Mouse (Mus musculus): ENCODE measurements around the gene Stam2.

Gene Stam2

DNA sequence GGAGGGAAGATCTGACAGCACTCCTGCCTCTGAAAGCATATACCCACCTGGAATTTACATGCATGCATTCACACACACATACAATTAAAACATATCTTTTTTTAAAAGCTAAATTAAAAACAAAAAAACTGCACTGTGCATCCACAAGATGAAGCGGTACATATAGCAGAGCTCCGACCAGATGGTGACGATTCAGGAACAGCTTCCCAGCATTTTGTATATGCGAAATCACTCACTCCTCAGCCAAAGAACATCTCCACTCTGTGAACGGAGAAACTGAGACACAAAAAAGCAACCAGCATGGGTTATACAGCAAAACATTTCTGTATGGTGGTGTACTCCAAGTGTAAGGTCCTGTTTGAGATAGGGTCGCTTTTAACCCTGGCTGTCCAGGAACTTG is 11.2 kb downstream of the Stam2 start:
- no peak for DNase-seq (ENCODE audit: low read depth, low spot score)

- no peak for DNase-seq (ENCODE audit: low read depth, low spot score)
These were observed 21.7 kb downstream of the Stam2 start for GRCm38 (mm10) chr2:52720231-52721025.

- DNase-seq (ENCODE audit: low read depth, low spot score), result no peak
These were observed 25.0 kb downstream of the Stam2 start for GRCm38 (mm10) chr2:52717076-52717475.

GRCm38 (mm10) chr2:52715538-52715937 is 26.5 kb downstream of the Stam2 start:
- no peak for DNase-seq (ENCODE audit: low read depth, low spot score)

GRCm38 (mm10) chr2:52714111-52714510 is 28.0 kb downstream of the Stam2 start:
- no peak for DNase-seq (ENCODE audit: low read depth, low spot score)

DNA sequence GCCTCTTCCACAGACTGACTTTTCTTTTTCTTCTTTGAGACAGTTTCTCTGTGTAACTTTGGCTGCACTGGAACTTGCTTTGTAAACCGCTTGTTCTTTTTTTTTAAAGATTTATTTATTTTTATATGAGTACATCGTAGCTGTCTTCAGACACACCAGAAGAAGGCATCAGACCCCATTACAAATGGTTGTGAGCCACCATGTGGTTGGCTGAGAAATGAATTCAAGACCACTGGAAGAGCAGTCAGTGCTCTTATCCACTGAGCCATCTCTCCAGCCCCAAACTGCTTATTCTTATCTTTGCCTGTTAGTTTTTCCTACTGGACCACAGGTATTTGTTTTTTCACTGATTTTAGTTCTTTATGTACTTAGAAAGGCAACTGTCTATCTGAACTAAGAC is 31.3 kb downstream of the Stam2 start:
- DNase-seq (ENCODE audit: low read depth, low spot score), result no peak

- no peak for DNase-seq (ENCODE audit: low read depth, low spot score)
These were observed 32.7 kb downstream of the Stam2 start for GRCm38 (mm10) chr2:52709417-52709816.

DNA sequence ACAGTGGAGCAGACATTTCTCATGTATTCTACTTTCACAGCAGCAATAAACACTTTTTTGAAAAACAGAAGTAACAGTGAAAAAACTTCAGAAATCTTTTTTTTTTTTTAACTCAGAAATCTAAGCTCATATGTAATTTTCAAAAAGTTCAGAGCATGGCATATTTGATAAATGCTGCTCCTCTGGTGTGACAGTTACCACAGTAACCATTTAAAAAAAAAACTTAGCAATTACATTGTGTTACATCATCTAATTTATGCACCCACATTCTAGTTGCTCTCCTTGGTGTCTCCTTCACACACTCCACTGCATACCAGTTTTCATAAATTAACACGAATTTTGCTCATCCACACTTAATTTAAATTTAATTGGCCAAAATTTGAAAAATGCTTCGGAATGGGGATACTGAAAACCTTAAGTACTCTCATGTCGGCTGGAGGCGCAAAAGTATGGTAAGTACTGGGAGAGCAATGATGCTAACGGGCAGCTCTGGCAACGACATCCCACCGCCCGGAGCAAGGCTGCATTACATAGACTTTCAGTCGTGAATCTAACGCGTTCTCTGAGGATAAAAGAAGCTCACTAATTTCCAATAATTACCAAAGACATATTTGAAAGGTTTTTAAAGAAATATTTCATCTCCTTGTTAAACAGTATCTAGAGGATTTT is 40.6 kb downstream of the Stam2 start:
- no peak for DNase-seq (ENCODE audit: low read depth, low spot score)

- peak; percentile 55 for DNase-seq (ENCODE audit: low read depth, low spot score)
These were observed 41.7 kb downstream of the Stam2 start for GRCm38 (mm10) chr2:52700352-52700751.

GRCm38 (mm10) chr2:52694604-52695003 is 47.5 kb downstream of the Stam2 start:
- DNase-seq (ENCODE audit: low read depth, low spot score), result no peak

GRCm38 (mm10) chr2:52691745-52692144 is 50.3 kb downstream of the Stam2 start:
- DNase-seq (ENCODE audit: low read depth, low spot score), result peak; percentile 33

DNA sequence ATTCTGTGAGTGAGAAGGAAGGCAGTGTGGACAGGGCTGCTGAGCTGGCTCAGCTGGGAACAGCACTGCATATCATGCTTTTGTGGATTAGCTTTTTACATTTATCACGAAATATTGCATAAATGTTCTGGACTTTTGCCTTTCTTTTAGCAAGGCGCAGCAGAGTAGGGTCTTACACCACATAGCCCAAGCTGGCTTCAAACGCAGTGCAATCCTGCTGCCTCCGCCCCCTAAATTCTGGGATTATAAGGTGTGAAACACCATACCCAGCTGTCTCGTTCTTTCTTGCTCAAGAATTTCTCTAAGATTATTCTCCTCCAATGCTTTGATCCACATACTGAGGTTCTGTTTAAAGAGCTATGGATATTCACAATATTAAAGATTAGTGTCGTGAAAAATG is 55.5 kb downstream of the Stam2 start:
- no peak for DNase-seq (ENCODE audit: low read depth, low spot score)

DNA sequence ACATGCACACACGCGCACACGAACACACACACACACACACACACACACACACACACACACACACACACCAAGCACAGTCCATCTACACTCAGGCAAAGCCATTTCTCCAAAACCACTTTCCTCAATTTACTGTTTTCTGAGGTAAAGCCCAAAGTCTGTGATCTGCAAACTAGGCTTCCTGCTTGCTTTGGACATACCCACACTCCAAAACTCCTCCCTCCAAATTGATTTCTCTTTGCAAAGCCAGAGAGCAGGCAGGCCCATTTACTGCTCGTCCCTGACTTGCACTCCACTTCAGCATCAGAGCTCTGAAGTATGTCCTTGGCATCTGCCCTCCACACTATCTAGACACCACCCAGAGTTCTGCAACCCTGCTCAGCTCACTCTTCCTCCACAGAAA is 64.5 kb downstream of the Stam2 start:
- DNase-seq (ENCODE audit: low read depth, low spot score), result no peak

DNA sequence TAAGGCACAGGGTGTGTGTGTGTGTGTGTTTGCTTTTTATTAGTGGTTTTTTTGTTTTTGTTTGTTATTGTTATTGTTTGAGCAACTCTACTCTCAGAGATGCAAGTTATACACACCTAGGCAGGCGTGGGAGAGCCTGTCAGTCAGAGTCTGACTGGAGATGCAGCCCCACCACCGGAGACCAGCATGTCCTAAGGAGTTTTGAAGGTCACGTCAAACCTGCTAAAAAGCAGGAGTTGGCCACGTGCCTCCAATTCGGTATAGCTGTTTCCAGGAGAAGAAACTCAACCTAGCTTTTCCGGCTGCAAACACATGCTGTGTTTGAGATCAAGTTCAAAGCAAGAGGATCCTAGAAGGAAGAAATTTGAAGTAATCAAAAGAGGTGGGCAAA is 65.2 kb downstream of the Stam2 start:
- DNase-seq (ENCODE audit: low read depth, low spot score), result peak; percentile 11

DNA sequence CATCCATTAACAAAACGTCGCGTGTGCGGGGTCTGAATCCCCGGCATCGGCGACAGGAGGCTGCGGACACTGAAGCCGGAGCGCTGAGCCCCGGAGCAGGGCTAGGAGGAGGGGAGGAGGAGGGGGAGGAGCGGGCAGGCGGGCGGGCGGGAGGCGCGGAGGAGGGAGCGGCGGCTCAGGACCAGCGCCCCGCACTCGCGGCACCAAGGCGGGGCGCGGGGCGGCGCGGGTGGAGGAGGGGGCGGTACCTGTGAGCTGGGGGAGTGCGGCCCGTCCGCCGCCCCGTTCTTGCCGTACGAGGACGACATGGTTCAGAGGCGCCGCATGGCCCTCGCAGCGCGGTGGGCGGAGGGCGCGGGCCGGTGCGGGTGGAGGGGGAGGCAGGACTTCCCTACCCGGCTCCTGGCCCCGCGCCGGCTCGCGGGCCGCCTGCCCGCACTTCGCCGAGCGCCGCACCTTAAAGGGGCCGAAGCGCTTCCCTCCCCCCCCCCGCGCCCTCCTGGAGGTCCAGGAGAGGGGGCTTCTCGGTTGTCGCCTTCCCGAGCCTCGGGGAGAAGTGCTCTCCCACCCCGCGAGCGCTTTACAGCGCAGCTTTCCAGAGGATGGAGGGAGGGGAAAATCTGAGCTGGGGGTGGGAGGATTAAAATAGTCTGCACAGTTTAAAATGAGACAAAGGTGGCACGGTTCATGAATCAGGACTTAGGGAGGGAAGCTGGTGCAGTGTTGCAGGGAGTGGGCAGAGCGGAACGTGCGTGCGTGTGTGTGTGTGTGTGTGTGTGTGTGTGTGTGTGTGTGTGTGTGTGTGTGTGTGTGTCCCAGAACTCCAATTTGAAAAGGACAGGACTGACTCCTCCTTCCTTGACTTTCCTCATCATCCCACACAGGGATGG is 65.8 kb downstream of the Stam2 start, which contains the start of gene Cacnb4:
Gene Cacnb4 (minus strand): TSS at position 809 of the 890 bp plus-strand sequence.
- DNase-seq (ENCODE audit: low read depth, low spot score), result peak; percentile 44

DNA sequence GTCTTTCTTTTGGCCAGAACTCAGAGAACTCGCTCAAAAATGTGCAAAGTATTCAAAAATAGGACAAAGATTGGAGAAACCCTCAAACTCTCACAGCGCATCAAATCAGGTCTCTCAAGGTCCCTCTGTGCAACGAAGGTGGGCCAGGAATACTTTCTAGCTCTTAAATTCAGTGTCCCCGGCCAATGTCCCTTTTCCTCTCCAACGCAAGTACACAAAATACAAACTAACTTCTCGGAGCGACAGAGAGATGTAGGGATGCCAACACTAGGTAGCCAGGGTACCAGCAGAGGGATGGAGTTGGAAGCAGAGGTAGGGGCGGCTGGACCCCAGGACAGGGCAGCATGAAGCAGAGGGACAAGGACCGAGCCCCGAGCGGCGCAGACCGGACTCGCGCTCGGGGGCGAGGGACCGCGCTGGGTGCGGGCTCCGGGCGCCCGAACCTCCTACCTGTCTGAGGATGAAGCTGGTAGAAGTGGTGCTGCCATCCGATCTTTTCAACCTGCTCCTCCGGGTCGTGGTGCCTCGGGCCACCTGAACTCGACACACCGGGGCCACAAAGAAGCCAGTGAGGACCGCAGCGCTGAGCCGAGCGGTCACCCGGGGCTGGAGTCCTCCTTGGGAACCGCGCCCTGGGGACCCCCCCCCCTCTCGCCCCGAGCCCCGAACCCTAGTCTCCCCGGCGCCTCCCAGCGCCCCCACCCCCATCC is 66.6 kb downstream of the Stam2 start:
- peak; percentile 7 for DNase-seq (ENCODE audit: low read depth, low spot score)

DNA sequence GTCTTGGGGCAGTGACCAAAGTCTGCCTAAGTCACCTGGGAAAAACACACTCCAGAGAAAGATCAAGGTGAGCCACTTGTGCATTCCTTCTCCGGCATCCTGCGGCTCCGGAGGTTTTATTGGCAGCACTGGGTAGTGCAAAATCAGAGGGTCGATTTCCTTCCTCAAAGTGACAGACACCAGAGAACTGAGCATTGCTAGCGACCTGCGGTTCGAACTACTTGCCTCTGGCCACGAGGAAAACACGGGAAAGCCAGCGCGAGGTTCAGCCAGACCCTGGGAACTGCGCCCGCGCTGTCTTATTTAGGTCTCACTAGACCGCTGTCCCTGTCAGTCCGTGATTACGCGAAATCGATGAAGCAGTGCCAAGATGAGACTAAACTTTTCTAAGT is 67.2 kb downstream of the Stam2 start:
- DNase-seq (ENCODE audit: low read depth, low spot score), result peak; percentile 19

- no peak for DNase-seq (ENCODE audit: low read depth, low spot score)
These were observed 68.9 kb downstream of the Stam2 start for GRCm38 (mm10) chr2:52673172-52673571.

GRCm38 (mm10) chr2:52670733-52671132 is 71.3 kb downstream of the Stam2 start:
- no peak for DNase-seq (ENCODE audit: low read depth, low spot score)

DNA sequence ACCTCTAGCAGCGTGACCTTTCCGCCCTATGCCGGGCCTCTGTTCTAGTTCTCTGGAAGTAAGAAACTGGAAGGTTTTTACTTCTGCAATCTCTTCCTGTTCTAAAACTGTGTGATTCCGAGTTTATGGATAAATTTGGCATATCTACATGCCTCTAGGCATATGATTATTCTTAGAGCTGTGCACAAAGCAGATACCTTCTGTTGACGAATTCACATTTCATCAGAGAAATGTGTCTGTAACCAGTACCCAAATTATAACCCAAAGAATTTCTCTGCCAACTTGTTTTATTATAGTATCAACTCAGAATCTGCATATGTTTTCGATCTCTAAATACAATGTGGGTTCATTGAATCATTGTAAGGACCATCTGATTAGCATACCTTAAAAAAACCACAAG is 73.6 kb downstream of the Stam2 start:
- no peak for DNase-seq (ENCODE audit: low read depth, low spot score)

- no peak for DNase-seq (ENCODE audit: low read depth, low spot score)
These were observed 85.4 kb downstream of the Stam2 start for GRCm38 (mm10) chr2:52656722-52657121.

DNA sequence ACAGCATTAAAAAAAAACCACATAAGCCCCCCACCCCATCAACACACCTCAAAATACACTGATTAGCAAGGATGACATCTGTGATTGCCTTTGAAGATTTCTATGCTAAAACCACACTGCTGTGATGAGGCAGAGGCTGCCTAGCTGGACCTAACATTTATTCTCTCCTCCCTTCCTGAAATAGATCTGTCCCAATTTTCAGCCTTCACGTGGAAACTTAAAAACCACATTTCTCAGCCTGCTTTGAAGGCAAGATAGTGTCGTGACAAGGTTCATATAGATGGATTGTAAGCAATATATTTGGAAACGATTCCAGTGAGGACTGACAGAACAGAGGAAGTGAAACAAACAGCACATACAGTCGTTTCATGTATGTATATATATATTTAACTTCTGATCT is 87.5 kb downstream of the Stam2 start:
- no peak for DNase-seq (ENCODE audit: low read depth, low spot score)

Measured in ES-CJ7 (cell line).